Mouse (Mus musculus) hindbrain, embryonic 12.5 days (tissue): ENCODE results near the gene Sema3f. TPM values are rescaled to one million over a fixed set of nuclear protein-coding genes. Genes with fewer than 3 reads are reported as not detected.
"Not testable (repeated sequence)": the region's sequence is repeated elsewhere in the genome, so short reads cannot be mapped to it uniquely, and the experiment has no call there.

Experiments used
- ATAC-seq: fragments of 200-750 bp; cut with Nextera tagmentation; 2 replicates; pipeline ENCODE4 v1.8.0; 2017; ENCODE audit warnings: moderate TSS enrichment; ENCODE audit not compliant: low FRiP score
- H3K27ac ChIP-seq: fragments of 300-500 bp; sonication (generic); 2 replicates; pipeline ENCODE4 v1.5.1; 2016; ENCODE audit warnings: mild to moderate bottlenecking
- H3K27me3 ChIP-seq: fragments of 300-500 bp; sonication (generic); 2 replicates; pipeline ENCODE4 v1.6.1; 2016; ENCODE audit warnings: mild to moderate bottlenecking
- H3K36me3 ChIP-seq: fragments of 300-500 bp; sonication (generic); 2 replicates; pipeline ENCODE4 v1.6.1; 2016; ENCODE audit warnings: mild to moderate bottlenecking
- H3K4me1 ChIP-seq: fragments of 300-500 bp; sonication (generic); 2 replicates; pipeline ENCODE4 v1.6.1; 2016
- H3K4me2 ChIP-seq: fragments of 300-500 bp; sonication (generic); replicated peaks from 2 replicates; pipeline ENCODE4 v1.6.1; 2016; ENCODE audit warnings: mild to moderate bottlenecking
- H3K4me3 ChIP-seq: fragments of 300-500 bp; sonication (generic); 2 replicates; pipeline ENCODE4 v1.5.1; 2016; ENCODE audit warnings: mild to moderate bottlenecking
- H3K9ac ChIP-seq: fragments of 300-500 bp; sonication (generic); 2 replicates; pipeline ENCODE4 v1.6.1; 2016; ENCODE audit warnings: mild to moderate bottlenecking, moderate library complexity
- H3K9me3 ChIP-seq: fragments of 300-500 bp; sonication (generic); replicated peaks from 2 replicates; pipeline ENCODE4 v1.6.1; 2016; ENCODE audit warnings: mild to moderate bottlenecking
- WGBS: fragments of 180-500 bp; shearing (Covaris S2); methylation state at CpG from one replicate; pipeline ENCODE4 v1.1.7; 2016; 5-methylcytosine and 5-hydroxymethylcytosine counted together
- polyA plus RNA-seq: library from polyadenylated mRNA; unstranded; fragments of >200 nt; fragmentation: Nextera tagmentation; extraction: Ambion mirVana; gene quantifications from 2 replicates; pipeline ENCODE4 v1.2.1, GENCODE M21; 2016

The Sema3f gene
- polyA plus RNA-seq, 1 experiment from 2014 or later: 28.3 TPM

- H3K4me1 ChIP-seq: no peaks in the 10 kb centered on the region
- no peak for ATAC-seq
- H3K9ac ChIP-seq: 0 out of 2 replicates have a peak overlapping the region, but pooled peaks have one; percentile 13
- H3K9me3 ChIP-seq: no peaks in the 10 kb centered on the region
- H3K4me2 ChIP-seq: no peak overlapping the region
- peaks cover 9% of the 10 kb centered on the region for H3K27me3 ChIP-seq
- WGBS: 92% methylated on average over 20 of the region's 20 CpGs
- peaks cover 47% of the 10 kb centered on the region for H3K36me3 ChIP-seq
- H3K4me3 ChIP-seq: no peak overlapping the region
- H3K27ac ChIP-seq: no peak overlapping the region
Measured at GRCm38 (mm10) chr9:107682405-107682804, 27.9 kb downstream of the Sema3f start.

GRCm38 (mm10) chr9:107679501-107679900 lies 30.8 kb downstream of the Sema3f start, which contains the start of gene Gnat1:
TSS of gene Gnat1 (minus strand) at chr9:107679712.
- Histone ChIP-seq H3K36me3 (peaks cover 26% of the 10 kb centered on the region), H3K27ac (no peak within 1 kb of the TSS)
- ATAC-seq: no peak

DNA sequence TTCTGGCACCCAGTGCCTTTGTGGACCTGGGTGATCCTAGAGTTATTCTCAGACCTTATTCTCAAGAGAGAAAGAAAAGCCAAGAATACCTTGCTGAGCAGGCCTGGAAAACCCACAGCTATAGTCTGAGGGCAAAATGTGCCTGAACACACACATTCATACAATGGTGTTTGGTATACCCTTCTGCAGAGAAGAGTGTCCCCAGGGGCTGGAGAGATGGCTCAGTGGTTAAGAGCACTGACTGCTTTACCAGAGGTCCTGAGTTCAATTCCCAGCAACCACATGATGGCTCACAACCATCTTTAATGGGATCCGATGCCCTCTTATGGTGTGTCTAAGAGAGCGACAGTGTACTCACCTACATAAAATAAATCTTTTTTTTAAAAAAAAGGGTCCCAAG lies 31.4 kb downstream of the Sema3f start:
- no peaks in the 10 kb centered on the region for H3K9me3 ChIP-seq

More at GRCm38 (mm10) chr9:107679501-107679900, 30.8 kb downstream of the Sema3f start, which contains the start of gene Gnat1:
- no peak within 1 kb of the TSS for H3K9ac ChIP-seq
- H3K9me3 ChIP-seq: no peaks in the 10 kb centered on the region
- no peak within 1 kb of the TSS for H3K4me2 ChIP-seq
- H3K4me3 ChIP-seq: no peak within 1 kb of the TSS
- H3K27me3 ChIP-seq: peaks cover 36% of the 10 kb centered on the region
- H3K4me1 ChIP-seq: peaks cover 16% of the 10 kb centered on the region
- 43% methylated on average over 5 of the region's 5 CpGs for WGBS

DNA sequence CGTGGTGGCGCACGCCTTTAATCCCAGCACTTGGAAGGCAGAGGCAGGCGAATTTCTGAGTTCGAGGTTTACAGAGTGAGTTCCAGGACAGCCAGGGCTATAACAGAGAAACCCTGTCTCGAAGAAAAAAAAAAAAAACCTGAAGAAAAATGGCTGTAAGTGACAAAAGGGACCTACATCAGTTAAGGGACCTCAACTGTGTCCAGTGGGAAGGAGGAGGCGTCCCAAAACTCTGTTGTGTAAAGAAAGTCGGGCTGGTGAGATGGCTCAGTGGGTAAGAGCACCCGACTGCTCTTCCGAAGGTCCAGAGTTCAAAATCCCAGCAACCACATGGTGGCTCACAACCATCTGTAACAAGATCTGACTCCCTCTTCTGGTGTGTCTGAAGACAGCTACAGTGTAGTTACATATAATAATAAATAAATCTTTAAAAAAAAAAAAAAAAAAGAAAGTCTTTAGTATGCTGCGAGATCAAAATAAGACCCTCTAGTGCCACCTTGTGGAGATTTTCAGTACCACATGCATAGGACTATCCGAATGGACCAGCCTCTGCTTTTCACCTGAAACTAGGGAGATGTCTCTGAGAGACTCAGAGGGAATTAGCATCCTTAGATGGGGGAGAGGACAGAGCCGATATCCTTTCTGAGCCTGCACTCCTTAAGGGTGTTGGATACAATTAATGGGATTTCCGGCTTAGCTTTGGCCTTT lies 32.3 kb downstream of the Sema3f start:
- not testable (repeated sequence) for H3K27ac ChIP-seq, H3K4me3 ChIP-seq, H3K4me2 ChIP-seq, H3K9ac ChIP-seq, H3K9me3 ChIP-seq, ATAC-seq
- Histone ChIP-seq H3K36me3 (peaks cover 11% of the 10 kb centered on the region), H3K27me3 (peaks cover 37% of the 10 kb centered on the region), H3K4me1 (peaks cover 16% of the 10 kb centered on the region)
- WGBS: 37% methylated on average over 14 of the region's 14 CpGs

More for the DNA sequence above, 31.4 kb downstream of the Sema3f start:
- WGBS: 86% methylated on average over 2 of the region's 2 CpGs
- H3K4me1 ChIP-seq: peaks cover 16% of the 10 kb centered on the region
- H3K27me3 ChIP-seq: peaks cover 37% of the 10 kb centered on the region
- H3K4me3 ChIP-seq: no peak overlapping the region
- no peak for ATAC-seq
- H3K4me2 ChIP-seq: no peak overlapping the region
- H3K27ac ChIP-seq: no peak overlapping the region
- no peak overlapping the region for H3K9ac ChIP-seq
- H3K36me3 ChIP-seq: peaks cover 19% of the 10 kb centered on the region

DNA sequence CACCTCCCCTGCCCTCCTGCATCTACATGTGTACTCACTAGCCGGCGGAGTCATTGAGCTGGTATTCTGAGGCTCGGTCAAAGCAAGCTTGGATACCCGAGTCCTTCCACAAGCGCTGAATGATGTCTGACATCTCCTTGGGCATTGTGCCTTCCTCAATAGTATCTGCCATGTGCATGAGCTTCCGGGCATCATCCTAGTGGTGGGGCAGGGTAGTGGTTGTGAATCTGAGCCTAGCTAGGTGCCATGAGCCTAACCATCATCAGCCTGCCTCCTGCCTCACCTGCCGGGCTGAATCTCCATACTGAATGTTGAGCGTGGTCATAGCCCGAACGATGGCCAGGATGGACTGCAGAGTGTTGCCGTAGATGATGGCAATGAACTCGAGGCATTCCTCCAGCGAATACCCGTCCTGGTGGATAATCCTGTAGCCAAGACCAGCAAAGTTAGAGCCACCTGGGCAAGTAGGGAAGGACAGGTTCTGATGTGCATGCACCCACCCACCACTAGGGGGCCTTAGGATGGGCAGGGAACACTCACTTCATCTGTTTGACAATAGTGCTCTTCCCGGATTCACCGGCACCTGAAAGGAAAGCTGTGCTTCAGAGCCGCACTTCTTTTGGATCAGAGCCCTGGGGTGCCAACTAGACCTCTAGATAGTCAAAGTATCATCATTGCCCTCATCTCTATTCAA lies 33.0 kb downstream of the Sema3f start:
- H3K4me3 ChIP-seq: 0 out of 2 replicates have a peak overlapping the region, but pooled peaks have one; percentile 31
- no peak for ATAC-seq

DNA sequence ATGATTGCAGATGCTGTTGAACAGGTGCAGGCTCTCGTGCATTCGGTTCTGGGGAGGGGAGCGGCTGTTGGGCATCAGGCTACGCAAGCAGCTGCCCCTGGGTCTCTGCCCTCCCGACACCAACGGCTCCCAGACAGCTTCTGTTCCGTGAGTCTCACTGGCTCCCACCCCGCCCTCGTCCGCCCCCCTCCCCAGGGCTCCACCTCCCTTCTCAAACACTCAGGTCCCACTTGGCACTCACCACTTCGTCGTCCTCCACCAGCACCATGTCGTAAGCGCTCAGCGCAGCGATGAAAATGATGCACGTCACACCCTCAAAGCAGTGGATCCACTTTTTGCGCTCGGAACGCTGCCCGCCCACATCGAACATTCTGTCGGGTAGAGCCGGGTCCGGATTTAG lies 34.0 kb downstream of the Sema3f start:
- Histone ChIP-seq H3K9me3 (no peaks in the 10 kb centered on the region), H3K4me1 (peaks cover 16% of the 10 kb centered on the region), H3K27me3 (peaks cover 37% of the 10 kb centered on the region), H3K36me3 (no peaks in the 10 kb centered on the region), H3K4me3 (peak overlapping the region; percentile 31), H3K27ac (no peak overlapping the region), H3K4me2 (peak overlapping the region; percentile 59), H3K9ac (peak overlapping the region; percentile 56)
- 2% methylated on average over 25 of the region's 25 CpGs for WGBS
- peak; percentile 20 for ATAC-seq

More for the DNA sequence above, 33.0 kb downstream of the Sema3f start:
- Histone ChIP-seq H3K27me3 (peaks cover 37% of the 10 kb centered on the region), H3K9ac (no peak overlapping the region), H3K4me1 (peaks cover 16% of the 10 kb centered on the region), H3K9me3 (no peaks in the 10 kb centered on the region), H3K27ac (no peak overlapping the region), H3K4me2 (peak overlapping the region; percentile 59), H3K36me3 (peaks cover 5% of the 10 kb centered on the region; the same call in 1 of the 2 replicates)
- 21% methylated on average over 17 of the region's 17 CpGs for WGBS

DNA sequence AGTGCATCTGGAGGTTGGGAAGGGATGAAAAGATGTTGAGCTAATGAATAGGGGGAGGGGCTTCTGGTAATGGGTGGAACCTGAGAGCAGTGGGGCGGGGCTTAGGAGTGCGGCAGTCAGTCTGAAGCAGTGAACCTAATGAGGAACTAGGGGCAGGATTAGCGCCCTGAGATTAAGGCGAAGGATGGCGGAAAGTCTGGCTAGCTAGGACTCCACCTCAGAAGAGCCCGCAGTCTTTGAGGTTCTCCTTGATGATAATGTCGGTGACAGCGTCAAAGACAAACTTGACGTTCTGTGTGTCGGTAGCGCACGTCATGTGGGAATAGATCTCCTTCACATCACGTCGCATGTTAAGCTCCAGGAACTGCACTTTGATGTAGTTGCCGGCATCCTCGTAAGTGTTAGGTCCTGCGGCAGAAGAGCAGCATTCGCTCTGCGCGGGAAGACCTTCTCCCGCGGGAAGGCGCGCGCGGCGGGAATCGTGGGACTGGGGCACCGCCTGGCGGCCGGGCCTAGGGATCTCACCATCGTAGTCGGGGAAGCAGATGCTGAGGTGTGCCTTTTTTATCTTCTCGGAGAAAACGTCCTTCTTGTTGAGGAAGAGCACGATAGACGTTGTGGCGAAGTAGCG lies 34.5 kb downstream of the Sema3f start:
- peak overlapping the region; percentile 56; the same call in 1 of the 2 replicates for H3K9ac ChIP-seq
- H3K27me3 ChIP-seq: peaks cover 37% of the 10 kb centered on the region
- no peaks in the 10 kb centered on the region for H3K36me3 ChIP-seq
- ATAC-seq: peak; percentile 42
- under 1% methylated on average over 39 of the region's 39 CpGs for WGBS
- H3K4me1 ChIP-seq: peaks cover 16% of the 10 kb centered on the region
- no peak overlapping the region for H3K27ac ChIP-seq
- H3K4me2 ChIP-seq: peak overlapping the region; percentile 59
- peak overlapping the region; percentile 31 for H3K4me3 ChIP-seq
- H3K9me3 ChIP-seq: no peaks in the 10 kb centered on the region

DNA sequence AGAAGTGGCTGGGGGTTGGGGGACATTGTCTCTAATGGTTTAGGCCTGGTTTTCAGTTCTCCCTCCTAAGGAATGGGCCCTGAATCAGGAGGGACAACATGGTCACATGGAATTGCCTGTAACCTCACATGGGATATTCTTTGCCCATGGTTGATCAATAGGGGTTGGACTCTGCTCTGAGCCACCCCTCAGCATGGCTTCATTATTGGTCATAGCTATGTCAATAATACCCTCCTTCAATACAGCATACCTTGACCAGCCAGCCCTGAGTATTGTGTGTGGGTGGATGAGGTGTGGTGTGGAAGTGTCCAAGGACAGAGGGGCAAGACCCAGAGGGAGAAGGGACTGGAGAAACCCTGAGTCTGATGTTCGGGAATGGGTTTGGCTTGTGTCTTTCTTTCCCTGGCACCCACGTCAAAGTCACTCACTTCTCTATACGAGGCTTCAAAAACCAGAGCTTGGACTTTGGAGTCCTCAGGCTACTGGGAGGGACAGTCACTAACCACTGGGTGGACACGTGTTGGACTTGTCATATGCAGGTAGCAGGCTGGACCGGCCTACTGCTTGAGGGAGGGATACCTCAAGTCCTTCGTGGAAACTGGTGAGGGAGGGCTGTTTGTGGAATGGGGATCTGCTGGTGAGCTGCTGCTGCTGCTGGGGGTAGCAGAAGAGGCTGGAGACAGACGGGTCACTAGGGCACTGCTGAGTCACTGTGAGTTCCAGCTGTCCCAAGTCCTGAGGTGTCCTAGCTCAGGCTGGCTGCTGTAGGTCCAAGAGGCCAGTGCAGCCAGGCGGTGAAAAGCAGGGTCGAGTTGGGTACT lies 35.5 kb downstream of the Sema3f start:
- peaks cover 37% of the 10 kb centered on the region for H3K27me3 ChIP-seq
- 59% methylated on average over 9 of the region's 9 CpGs for WGBS
- H3K9ac ChIP-seq: no peak overlapping the region
- no peak overlapping the region for H3K4me3 ChIP-seq
- H3K4me1 ChIP-seq: peaks cover 22% of the 10 kb centered on the region
- no peaks in the 10 kb centered on the region for H3K9me3 ChIP-seq
- ATAC-seq: no peak
- H3K36me3 ChIP-seq: no peaks in the 10 kb centered on the region
- no peak overlapping the region for H3K4me2 ChIP-seq
- H3K27ac ChIP-seq: no peak overlapping the region

DNA sequence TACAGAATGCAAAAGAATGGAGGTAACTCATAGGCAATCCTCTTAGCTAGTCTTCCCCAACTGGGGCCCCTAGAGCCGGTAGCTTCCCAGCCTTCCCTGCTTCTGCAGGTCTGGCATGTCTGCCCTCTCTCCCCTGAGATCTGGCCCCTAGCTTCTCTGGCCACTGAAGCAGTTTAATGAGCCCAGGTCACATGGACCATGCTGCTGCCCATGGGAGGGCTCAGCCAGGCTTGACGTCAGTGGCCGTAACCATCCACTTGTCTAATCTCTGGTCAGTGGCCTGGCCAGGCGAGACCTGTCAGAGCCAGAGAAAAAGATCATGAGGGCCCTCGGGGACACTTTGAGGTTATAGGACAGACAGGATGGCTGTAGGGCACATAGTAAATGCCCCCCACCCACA lies 40.0 kb downstream of the Sema3f start:
- peaks cover 40% of the 10 kb centered on the region for H3K4me1 ChIP-seq
- no peaks in the 10 kb centered on the region for H3K36me3 ChIP-seq
- peaks cover 49% of the 10 kb centered on the region for H3K27me3 ChIP-seq
- no peaks in the 10 kb centered on the region for H3K9me3 ChIP-seq
- no peak overlapping the region for H3K4me3 ChIP-seq
- H3K4me2 ChIP-seq: no peak overlapping the region
- H3K9ac ChIP-seq: no peak overlapping the region
- 61% methylated on average over 5 of the region's 5 CpGs for WGBS
- H3K27ac ChIP-seq: no peak overlapping the region
- no peak for ATAC-seq

- WGBS: 87% methylated on average over 9 of the region's 9 CpGs
- Histone ChIP-seq H3K9ac (no peak within 1 kb of the TSS), H3K4me1 (peaks cover 39% of the 10 kb centered on the region), H3K36me3 (no peaks in the 10 kb centered on the region), H3K4me2 (no peak within 1 kb of the TSS), H3K27me3 (peaks cover 44% of the 10 kb centered on the region), H3K27ac (no peak within 1 kb of the TSS), H3K4me3 (no peak within 1 kb of the TSS), H3K9me3 (no peaks in the 10 kb centered on the region)
- ATAC-seq: no peak
Measured at GRCm38 (mm10) chr9:107669480-107669945, 40.8 kb downstream of the Sema3f start, which contains the start of gene Slc38a3. TSS of gene Slc38a3 (minus strand) at chr9:107669530.

GRCm38 (mm10) chr9:107668916-107669315 lies 41.4 kb downstream of the Sema3f start:
- Histone ChIP-seq H3K4me2 (no peak overlapping the region), H3K9me3 (no peaks in the 10 kb centered on the region), H3K4me3 (no peak overlapping the region), H3K27me3 (peaks cover 41% of the 10 kb centered on the region), H3K9ac (no peak overlapping the region), H3K36me3 (no peaks in the 10 kb centered on the region), H3K4me1 (peaks cover 41% of the 10 kb centered on the region), H3K27ac (no peak overlapping the region)
- ATAC-seq: no peak
- 61% methylated on average over 3 of the region's 3 CpGs for WGBS
